Mouse (Mus musculus): ENCODE measurements at regions not wholly inside any gene's neighbourhood (a gene's known extent, or its start where the extent isn't known, plus 50 kb on each side); places are given as distances from the start of the nearest gene placed in this dataset.

- TF ChIP-seq POLR2A (IDR thresholded peaks at IDR 0.05; ENCODE audit: extremely low read depth, insufficient read depth, low read length) (no peak), CTCF (IDR thresholded peaks at IDR 0.05; ENCODE audit: extremely low read depth, insufficient read depth, low read length) (no peak)
Observed at GRCm38 (mm10) chr14:120685263-120685662, 207.0 kb downstream of the Rap2a start.

Measured in cortical plate, adult 2 months (tissue).